Mouse (Mus musculus) urinary bladder, adult 18-20 months (tissue): ENCODE measurements at regions not wholly inside any gene's neighbourhood (a gene's known extent, or its start where the extent isn't known, plus 50 kb on each side); places are given as distances from the start of the nearest gene placed in this dataset.

Experiments
- DNase-seq, 2 experiments: peaks; one replicate each; pipeline ENCODE4 v3.0.0; 2022; ENCODE audit warnings: low spot score in 2 of 2, mixed read lengths in 2 of 2

- no peak for DNase-seq
These were observed 143.8 kb upstream of the Mdm1 start for GRCm38 (mm10) chr10:117997796-117998195.

DNA sequence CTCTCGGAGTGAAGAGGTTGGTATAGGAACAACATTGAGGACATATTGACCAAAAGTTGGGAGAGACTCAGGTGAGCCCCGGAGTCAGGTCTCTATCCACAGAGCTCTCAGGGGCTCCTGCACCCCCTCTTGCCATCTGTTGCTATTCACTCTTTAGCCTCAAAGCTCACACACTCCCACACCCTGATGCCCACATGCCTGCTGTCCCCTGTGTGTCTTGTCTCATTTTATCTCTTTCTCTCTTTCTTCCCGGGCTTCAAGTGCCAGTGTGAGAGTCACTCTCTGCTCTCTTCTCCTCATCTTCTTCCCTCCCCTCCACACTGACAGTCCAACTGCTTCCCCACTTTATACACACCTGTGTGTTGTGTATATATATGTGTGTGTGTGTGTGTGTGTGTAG, 141.0 kb upstream of the Mdm1 start:
- DNase-seq: no peak

DNA sequence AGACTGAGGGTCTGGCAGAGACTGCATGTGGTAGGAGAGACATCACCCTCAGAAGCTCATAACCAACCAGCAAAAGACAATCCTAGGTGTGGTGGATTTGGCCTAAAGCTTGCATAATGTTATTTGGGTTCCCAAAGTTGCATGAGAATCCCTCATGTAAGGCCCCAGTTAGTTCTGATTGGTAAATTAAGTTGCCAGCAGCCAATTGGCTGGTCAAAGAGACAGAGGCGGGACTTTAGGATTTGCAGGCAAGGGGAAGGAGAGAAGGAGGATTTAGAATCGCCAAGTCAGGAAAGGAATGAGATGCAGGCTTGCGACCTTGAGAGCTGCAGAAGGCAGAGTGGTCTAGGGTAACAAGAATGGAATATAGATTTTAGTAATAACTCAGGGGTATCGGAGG, 140.1 kb upstream of the Mdm1 start:
- DNase-seq: no peak

DNA sequence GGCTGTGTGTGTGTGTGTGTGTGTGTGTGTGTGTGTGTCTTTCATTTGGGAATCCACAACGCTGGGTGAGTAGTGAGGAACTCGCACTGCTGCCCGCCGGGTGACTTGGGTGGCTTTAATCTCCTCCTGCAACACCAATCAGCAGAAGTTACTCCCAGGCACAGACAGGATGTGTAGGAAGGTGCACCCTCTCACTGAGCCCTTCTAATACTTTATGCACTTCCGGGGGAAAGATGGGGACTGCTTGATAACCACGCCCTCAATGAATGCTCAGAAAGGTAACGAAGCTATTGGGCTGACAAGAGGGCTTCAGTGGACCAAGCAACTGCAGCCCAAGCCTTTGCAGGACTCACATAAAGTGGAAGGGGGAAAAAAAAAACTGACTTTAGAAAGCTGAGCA, 139.6 kb upstream of the Mdm1 start:
- DNase-seq: no peak

GRCm38 (mm10) chr10:118002559-118002958, 139.1 kb upstream of the Mdm1 start:
- no peak for DNase-seq

DNA sequence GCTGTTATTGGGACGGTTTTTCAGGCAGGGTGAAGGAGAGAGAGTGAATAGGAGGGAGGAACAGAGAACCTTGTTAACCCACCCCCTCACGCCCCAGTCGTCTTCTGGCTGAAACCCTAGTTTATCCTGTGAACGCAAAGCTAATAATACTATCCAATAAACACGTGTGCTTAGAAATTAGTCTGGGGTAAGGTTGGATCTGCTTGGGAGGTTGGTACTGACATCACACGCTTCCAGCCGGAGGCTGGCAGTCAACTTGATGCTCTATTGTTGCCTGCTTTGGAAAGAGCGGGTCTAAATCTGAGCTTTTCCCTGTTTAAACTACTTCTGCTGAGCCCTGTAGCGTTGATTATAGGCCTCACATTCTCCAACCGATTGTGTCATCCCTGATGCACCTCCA, 138.4 kb upstream of the Mdm1 start:
- no peak for DNase-seq

- no peak for DNase-seq
These were observed 137.8 kb upstream of the Mdm1 start for GRCm38 (mm10) chr10:118003739-118004361.

- DNase-seq: no peak
These were observed 137.2 kb upstream of the Mdm1 start for GRCm38 (mm10) chr10:118004362-118004958.

- DNase-seq: no peak
These were observed 134.6 kb upstream of the Mdm1 start for GRCm38 (mm10) chr10:118006827-118007550.

- DNase-seq: no peak
These were observed 133.8 kb upstream of the Mdm1 start for GRCm38 (mm10) chr10:118007846-118008245.

- DNase-seq: no peak
These were observed 129.7 kb upstream of the Mdm1 start for GRCm38 (mm10) chr10:118011687-118012567.

DNA sequence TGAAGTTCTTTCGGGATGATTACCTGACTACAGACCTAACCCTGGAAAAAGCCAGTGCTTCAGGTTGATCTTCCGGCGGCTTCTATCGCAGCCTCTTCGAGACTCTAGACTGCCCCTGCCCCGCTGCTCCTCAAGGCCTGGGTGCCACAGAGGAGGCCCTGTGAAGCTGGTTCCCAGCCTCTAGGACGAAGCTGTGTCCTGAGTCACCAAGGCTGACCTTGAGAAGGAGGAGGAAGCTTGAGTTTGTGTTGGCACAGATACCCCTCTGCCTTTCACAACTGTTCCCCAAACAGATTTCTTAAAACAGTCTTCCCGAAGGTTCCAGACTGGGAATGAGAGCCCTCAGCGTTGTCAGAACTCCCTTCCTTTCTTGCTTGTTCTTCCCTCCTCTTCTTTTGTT, 112.8 kb upstream of the Mdm1 start:
- DNase-seq: no peak

DNA sequence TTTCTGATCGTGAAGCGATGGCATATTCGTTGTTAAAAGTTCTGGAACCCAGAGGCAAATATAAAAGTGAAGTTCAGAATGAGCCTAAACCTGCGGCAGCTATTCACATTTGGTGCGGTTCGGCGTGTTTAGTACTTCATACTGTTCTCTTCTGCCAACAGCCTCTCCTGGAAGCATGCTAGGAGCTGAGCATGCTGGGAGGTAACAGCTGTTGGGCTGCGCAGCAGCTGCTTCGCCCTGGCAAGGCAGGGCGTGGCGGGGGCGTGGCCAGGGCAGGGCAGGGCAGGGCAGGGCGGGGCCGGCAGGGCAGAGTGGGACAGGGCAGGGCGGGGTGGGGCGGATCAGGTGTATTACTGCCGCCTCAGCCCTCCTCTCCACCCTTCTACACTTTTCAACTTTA, 107.2 kb upstream of the Mdm1 start:
- DNase-seq: no peak

DNA sequence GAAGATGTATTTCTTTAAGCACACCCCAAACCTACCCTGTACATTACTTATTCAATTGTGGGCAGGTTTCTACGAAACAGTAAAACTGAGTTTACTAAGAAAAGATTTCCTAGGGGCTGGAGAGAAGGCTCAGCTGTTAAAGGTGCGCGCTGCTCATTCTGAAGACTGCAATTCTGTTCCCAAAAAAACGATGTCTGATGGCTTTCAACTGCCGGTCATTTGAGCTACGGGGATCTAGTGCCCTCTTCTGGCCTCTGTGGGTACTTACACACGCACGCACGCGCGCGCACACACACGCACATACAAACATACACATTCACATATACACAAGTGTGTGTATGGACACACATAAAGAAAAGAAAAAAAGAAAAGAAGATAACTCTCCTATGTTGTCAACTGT, 106.6 kb upstream of the Mdm1 start:
- DNase-seq: no peak

GRCm38 (mm10) chr10:118038465-118038864, 103.1 kb upstream of the Mdm1 start:
- DNase-seq: no peak

- no peak for DNase-seq
These were observed 102.6 kb upstream of the Mdm1 start for GRCm38 (mm10) chr10:118039056-118039455.

- DNase-seq: no peak
These were observed 100.5 kb upstream of the Mdm1 start for GRCm38 (mm10) chr10:118041068-118041467.

- no peak for DNase-seq
These were observed 97.8 kb upstream of the Mdm1 start for GRCm38 (mm10) chr10:118043761-118044160.

GRCm38 (mm10) chr10:118044840-118045239, 96.8 kb upstream of the Mdm1 start:
- no peak for DNase-seq

DNA sequence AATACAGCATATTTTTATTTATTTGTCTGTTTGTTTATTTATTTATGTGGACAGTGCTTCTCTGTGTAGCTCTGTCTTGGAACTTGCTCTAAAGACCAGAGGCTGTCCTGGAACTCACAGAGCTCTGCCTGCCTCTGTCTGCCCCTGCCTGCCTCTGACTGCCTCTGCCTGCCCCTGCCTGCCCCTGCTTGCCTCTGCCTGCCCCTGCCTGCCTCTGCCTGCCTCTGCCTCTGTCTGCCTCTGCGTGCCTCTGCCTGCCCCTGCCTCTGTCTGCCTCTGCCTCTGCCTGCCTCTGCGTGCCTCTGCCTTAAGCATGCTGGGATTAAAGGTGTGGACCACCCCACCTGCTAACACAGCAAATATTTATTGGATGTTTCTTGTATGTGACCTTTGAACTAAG, 96.2 kb upstream of the Mdm1 start:
- DNase-seq: no peak

DNA sequence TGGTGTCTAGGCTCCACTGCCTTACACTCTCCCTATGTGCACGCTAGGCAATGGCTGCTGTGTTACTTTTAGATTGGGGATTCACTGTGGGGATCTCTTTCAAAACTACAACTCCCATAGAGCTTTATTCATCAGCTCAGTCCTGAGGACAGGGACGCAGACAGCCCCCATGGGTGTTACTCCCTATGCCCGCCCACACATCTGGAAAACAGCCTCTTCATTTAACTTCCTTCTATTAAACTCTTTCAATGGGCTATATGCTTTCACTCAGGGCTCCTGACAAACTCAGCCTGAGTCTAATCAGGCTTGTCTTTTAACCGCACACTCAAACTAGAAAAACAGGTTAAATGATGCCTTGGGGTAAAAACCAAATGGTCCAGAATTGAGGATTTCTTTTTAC, 95.3 kb upstream of the Mdm1 start:
- DNase-seq: no peak

DNA sequence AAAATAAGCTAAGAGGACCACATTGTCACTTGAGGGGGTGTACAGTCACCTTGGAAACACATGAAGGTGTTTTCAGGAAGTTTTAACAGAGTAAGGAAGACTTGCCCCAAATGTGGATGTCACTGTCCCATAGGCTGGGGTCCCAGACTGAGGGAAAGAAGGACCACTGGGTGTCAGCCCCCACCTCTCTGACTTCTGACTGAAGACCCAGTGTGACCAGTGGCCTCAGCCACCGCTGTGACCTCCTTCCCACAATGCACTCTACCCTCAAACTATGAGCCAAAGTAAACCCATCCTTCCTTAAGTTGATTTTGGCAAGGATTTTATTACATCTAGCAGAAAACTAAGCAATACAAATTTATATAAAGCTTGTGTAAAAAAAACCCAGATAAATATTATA, 94.8 kb upstream of the Mdm1 start:
- DNase-seq: no peak
